In the genomic region with DNA sequence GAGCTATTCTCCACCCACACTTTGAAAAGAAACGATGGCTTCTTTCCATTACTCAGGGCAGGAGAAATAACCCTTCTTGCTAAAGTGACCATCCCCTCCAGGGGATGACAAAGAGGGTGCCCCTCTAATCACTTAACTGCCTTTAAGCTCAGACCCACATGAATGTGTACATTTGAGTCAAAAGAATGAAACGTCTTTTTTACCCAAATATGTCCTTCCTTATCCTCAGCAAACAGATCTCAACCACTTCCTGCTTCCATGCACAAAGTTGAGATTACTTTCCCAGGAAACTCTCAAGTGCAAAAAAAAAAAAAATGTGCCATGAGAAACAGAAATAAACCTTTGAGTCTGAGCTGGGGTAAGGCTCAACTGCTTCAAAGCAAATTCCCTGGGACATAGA, we compare ENCODE assay signal across 13 mouse cellular contexts. TPM values are rescaled to one million over a fixed set of nuclear protein-coding genes. Genes with fewer than 3 reads are reported as not detected.
A peak's percentile ranks its signal among the peaks of the same experiment; 100 is the strongest.
DNase-seq lines count a peak whose midpoint lies in the region; ATAC-seq and TF ChIP-seq lines count a peak whose summit lies in the region.
"Had no signal": no experiment of that assay in that cellular context is flagged by ENCODE, and none has a peak within 500 bp of the region (broad histone marks: within the 10 kb centered on the region; RNA-seq: fewer than 3 reads in every experiment).

No protein-coding gene starts in this region.

- H3K4me1 ChIP-seq in intestine, embryonic 14.5 days (replicated peaks; ENCODE audit: control insufficient read depth, insufficient read depth, low read length) = peaks cover 21% of the 10 kb centered on the region
- H3K4me1 ChIP-seq in intestine, embryonic 15.5 days (replicated peaks) = peaks cover 5% of the 10 kb centered on the region; the same call in 1 of the 2 replicates
- H3K4me1 ChIP-seq in lung, postnatal 0 days (ENCODE audit: insufficient read depth, low read depth, low read length) = peaks cover 7% of the 10 kb centered on the region; the same call in 1 of the 2 replicates
- H3K4me1 ChIP-seq in heart, postnatal 0 days (ENCODE audit: control insufficient read depth, insufficient read depth) = peaks cover 15% of the 10 kb centered on the region

- no peak overlapping the region for H3K4me2 ChIP-seq in intestine, embryonic 14.5 days (ENCODE audit: low read length)
- H3K4me2 ChIP-seq in intestine, embryonic 15.5 days (replicated peaks) = no peak overlapping the region
- H3K4me2 ChIP-seq in lung, postnatal 0 days (replicated peaks; ENCODE audit: low read depth, low read length) = no peak overlapping the region
- no peak overlapping the region for H3K4me2 ChIP-seq in heart, postnatal 0 days (ENCODE audit: low read depth, low read length)
- H3K4me2 ChIP-seq: hindbrain, embryonic 12.5 days; limb, embryonic 12.5 days had no signal

- no peaks in the 10 kb centered on the region for H3K9me3 ChIP-seq in intestine, embryonic 14.5 days (ENCODE audit: control insufficient read depth, low read length)
- H3K9me3 ChIP-seq in intestine, embryonic 15.5 days = no peaks in the 10 kb centered on the region
- H3K9me3 ChIP-seq in lung, postnatal 0 days (ENCODE audit: low read length) = no peaks in the 10 kb centered on the region
- H3K9me3 ChIP-seq in heart, postnatal 0 days (replicated peaks; ENCODE audit: control insufficient read depth, low read length) = no peaks in the 10 kb centered on the region
- H3K9me3 ChIP-seq: hindbrain, embryonic 12.5 days; limb, embryonic 12.5 days had no signal

- TF ChIP-seq CTCF in lung, postnatal 0 days (IDR thresholded peaks at IDR 0.05) = no peak
- TF ChIP-seq CTCF in heart, postnatal 0 days (IDR thresholded peaks at IDR 0.05; ENCODE audit: low read depth) = no peak

- WGBS in intestine, embryonic 14.5 days = 8% methylated on average over 2 of the region's 2 CpGs
- WGBS in intestine, embryonic 15.5 days = 14% methylated on average over 2 of the region's 2 CpGs
- WGBS in lung, postnatal 0 days = 0% methylated on average over 2 of the region's 2 CpGs
- WGBS in heart, postnatal 0 days = 27% methylated on average over 2 of the region's 2 CpGs

- TF ChIP-seq EP300 in lung, postnatal 0 days (IDR thresholded peaks at IDR 0.05) = no peak
- no peak for TF ChIP-seq EP300 in heart, postnatal 0 days (IDR thresholded peaks at IDR 0.05; ENCODE audit: low read depth)

- no peak overlapping the region for H3K9ac ChIP-seq in intestine, embryonic 14.5 days (ENCODE audit: low read length)
- H3K9ac ChIP-seq in intestine, embryonic 15.5 days = no peak overlapping the region
- H3K9ac ChIP-seq in lung, postnatal 0 days (replicated peaks; ENCODE audit: low read depth) = no peak overlapping the region
- no peak overlapping the region for H3K9ac ChIP-seq in heart, postnatal 0 days (replicated peaks; ENCODE audit: low read depth, low read length)
- H3K9ac ChIP-seq: hindbrain, embryonic 12.5 days; limb, embryonic 12.5 days had no signal

- peak overlapping the region; percentile 10 for H3K27ac ChIP-seq in intestine, embryonic 14.5 days (ENCODE audit: low read depth)
- H3K27ac ChIP-seq in intestine, embryonic 15.5 days = no peak overlapping the region
- H3K27ac ChIP-seq in lung, postnatal 0 days (ENCODE audit: low read length) = peak overlapping the region; percentile 39
- H3K27ac ChIP-seq in heart, postnatal 0 days (ENCODE audit: low read depth) = peak overlapping the region; percentile 78
- H3K27ac ChIP-seq: hindbrain, embryonic 12.5 days; limb, embryonic 12.5 days had no signal

- no peak for ATAC-seq in intestine, embryonic 14.5 days (replicated peaks; ENCODE audit: low FRiP score, low TSS enrichment, low read depth)
- ATAC-seq in intestine, embryonic 15.5 days = no peak
- ATAC-seq in lung, postnatal 0 days = 0 out of 2 replicates have a peak, but pooled peaks have one; percentile 11
- no peak for ATAC-seq in heart, postnatal 0 days (ENCODE audit: insufficient read depth, low read depth)
- ATAC-seq: forebrain, embryonic 14.5 days had no signal

- DNase-seq in intestine, embryonic 14.5 days (ENCODE audit: low spot score) = no peak
- no peak for DNase-seq in lung, postnatal 0 days (ENCODE audit: low spot score)
- DNase-seq in lung, postnatal 25 days (ENCODE audit: low spot score) = no peak
- DNase-seq in heart, postnatal 0 days (ENCODE audit: low spot score) = no peak
- no peak for DNase-seq in spleen, adult 18-20 months
- no peak for DNase-seq in right cerebral cortex, postnatal 25 days
- DNase-seq: adrenal gland, adult 2 months; cerebellum, adult 9-11 months; kidney, postnatal 10 days had no signal

- H3K36me3 ChIP-seq in intestine, embryonic 14.5 days (ENCODE audit: control insufficient read depth, insufficient read depth, low read length) = peaks cover 18% of the 10 kb centered on the region
- H3K36me3 ChIP-seq in intestine, embryonic 15.5 days = no peaks in the 10 kb centered on the region
- no peaks in the 10 kb centered on the region for H3K36me3 ChIP-seq in lung, postnatal 0 days (ENCODE audit: insufficient read depth, low read length)
- H3K36me3 ChIP-seq in heart, postnatal 0 days (replicated peaks; ENCODE audit: control insufficient read depth, insufficient read depth, low read length) = no peaks in the 10 kb centered on the region

- no peaks in the 10 kb centered on the region for H3K27me3 ChIP-seq in intestine, embryonic 14.5 days (replicated peaks; ENCODE audit: control insufficient read depth, insufficient read depth, low read length)
- no peaks in the 10 kb centered on the region for H3K27me3 ChIP-seq in intestine, embryonic 15.5 days (replicated peaks)
- H3K27me3 ChIP-seq in lung, postnatal 0 days (replicated peaks; ENCODE audit: insufficient read depth, low read length) = no peaks in the 10 kb centered on the region
- H3K27me3 ChIP-seq in heart, postnatal 0 days (ENCODE audit: control insufficient read depth, insufficient read depth, low read length) = no peaks in the 10 kb centered on the region
- H3K27me3 ChIP-seq: hindbrain, embryonic 12.5 days; limb, embryonic 12.5 days had no signal

- no peak overlapping the region for H3K4me3 ChIP-seq in intestine, embryonic 14.5 days (ENCODE audit: low read depth, low read length)
- no peak overlapping the region for H3K4me3 ChIP-seq in intestine, embryonic 15.5 days (replicated peaks)
- no peak overlapping the region for H3K4me3 ChIP-seq in lung, postnatal 0 days (ENCODE audit: low read depth, low read length)
- no peak overlapping the region for H3K4me3 ChIP-seq in heart, postnatal 0 days (ENCODE audit: low read depth, low read length)
- H3K4me3 ChIP-seq: hindbrain, embryonic 12.5 days; limb, embryonic 12.5 days had no signal

RNA-seq across cellular contexts. Expression of a gene that starts 16.2 kb away (rescaled TPM):
- polyA plus RNA-seq in intestine, embryonic 14.5 days (2014; fragmentation: Nextera tagmentation; extraction: Ambion mirVana) = 58.5 and 69.5 TPM in 2 replicates
- polyA plus RNA-seq in intestine, embryonic 15.5 days (2015; fragmentation: Nextera tagmentation; extraction: Ambion mirVana) = 46.1 and 50.0 TPM in 2 replicates
- polyA plus RNA-seq in lung, postnatal 0 days (2015; fragmentation: Nextera tagmentation; extraction: Ambion mirVana) = 118 and 134 TPM in 2 replicates
- 105 and 161 TPM in 2 replicates for total RNA-seq in heart, postnatal 0 days (2014; rRNA removed; ENCODE audit: low replicate concordance)
- polyA plus RNA-seq in heart, postnatal 0 days (2015; fragmentation: Nextera tagmentation; extraction: Ambion mirVana) = 62.1 and 63.9 TPM in 2 replicates
